Mouse (Mus musculus): ENCODE measurements around the gene Gm14226. TPM values are rescaled to one million over a fixed set of nuclear protein-coding genes. Genes with fewer than 3 reads are reported as not detected.

Gene Gm14226
- polyA plus RNA-seq (2012; rRNA removed; ENCODE audit: low replicate concordance): not detected in 2 replicates

DNA sequence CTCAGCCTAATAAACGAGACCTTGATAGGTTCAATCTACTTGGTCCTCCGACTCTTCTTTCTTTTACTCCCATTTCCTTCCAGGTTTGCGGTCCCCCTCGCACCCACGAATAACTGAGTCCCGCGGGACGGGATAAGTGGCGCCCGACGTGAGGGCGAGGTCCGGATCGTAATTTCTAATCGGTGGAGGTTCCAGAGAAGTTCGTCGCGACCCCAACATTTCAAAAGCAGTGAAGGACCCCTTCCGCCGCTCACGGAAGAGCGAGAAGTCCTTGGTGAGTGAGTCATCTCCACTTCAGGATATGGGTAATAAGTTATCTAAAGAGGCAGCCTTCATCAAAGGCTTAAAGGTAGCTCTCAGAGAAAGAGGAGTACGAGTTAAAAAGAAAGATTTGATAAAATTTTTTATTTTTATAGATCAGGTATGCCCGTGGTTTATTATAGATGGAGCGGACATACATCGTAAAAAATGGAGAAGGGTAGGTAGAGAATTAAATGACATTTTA is at the start of gene Gm14226:
Gm14226 (plus strand) TSS at position 16 of the 505 bp plus-strand sequence.

DNA sequence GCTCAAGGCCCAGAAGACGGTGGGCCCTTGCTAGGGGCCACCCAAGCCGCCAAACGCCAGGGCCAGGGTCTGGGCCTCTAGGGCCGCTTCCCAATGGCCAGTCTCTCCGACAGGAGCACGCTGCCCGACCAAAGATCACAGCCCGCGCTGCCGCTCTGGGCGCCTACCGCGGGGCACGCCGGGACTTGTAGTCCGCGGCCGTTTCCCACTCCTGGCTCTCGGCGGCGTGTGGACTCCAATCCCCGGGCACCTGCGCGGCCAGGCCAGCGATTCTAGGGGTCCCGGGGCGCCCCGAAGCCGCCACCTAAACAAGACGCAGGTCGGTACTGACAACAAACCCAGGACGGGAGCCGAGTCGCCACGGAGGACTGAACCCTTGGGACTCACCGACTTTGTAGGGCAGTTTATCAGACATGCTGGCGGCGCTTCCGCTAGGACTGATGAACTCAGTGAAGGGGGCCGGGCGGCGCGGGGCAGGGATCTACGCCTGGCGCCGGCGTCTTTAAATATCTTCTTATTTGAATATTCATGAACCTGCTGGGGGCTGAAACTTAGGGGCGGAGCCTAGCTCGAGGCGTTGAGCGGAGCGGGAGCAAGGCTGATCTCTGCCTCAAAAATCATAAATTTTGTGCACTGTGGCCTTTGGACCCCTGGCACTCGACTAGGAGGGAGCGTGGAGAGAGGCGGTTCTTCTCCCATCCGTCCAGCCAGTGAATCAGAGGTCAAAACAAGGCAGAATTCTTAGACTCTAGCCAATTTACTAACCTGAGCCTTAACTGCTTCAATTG is 56.1 kb downstream of the Gm14226 start, which contains the start of gene Ahcy:
Ahcy (minus strand) TSS at position 520 of the 788 bp plus-strand sequence.

Other genes starting within 250 kb of the Gm14226 start
- gene Gm14214, start 248.2 kb upstream of the Gm14226 start, polyA plus RNA-seq (2012; rRNA removed; ENCODE audit: low replicate concordance): not detected in 2 replicates
- 137 and 220 TPM in 2 replicates for gene Raly, start 227.2 kb upstream of the Gm14226 start, polyA plus RNA-seq (2012; rRNA removed; ENCODE audit: low replicate concordance)
- gene a, start 226.9 kb upstream of the Gm14226 start, polyA plus RNA-seq (2012; rRNA removed; ENCODE audit: low replicate concordance): 0.60 TPM in 1 of 2 replicates, not detected in the other
- 4.4 and 15.5 TPM in 2 replicates for gene Eif2s2, start 125.3 kb upstream of the Gm14226 start, polyA plus RNA-seq (2012; rRNA removed; ENCODE audit: low replicate concordance)
- 38.4 and 40.2 TPM in 2 replicates for gene Ahcy, start 56.2 kb downstream of the Gm14226 start, polyA plus RNA-seq (2012; rRNA removed; ENCODE audit: low replicate concordance)
- 4.6 and 8.3 TPM in 2 replicates for gene Itch, start 115.2 kb downstream of the Gm14226 start, polyA plus RNA-seq (2012; rRNA removed; ENCODE audit: low replicate concordance)
- gene Dynlrb1, start 218.3 kb downstream of the Gm14226 start, polyA plus RNA-seq (2012; rRNA removed; ENCODE audit: low replicate concordance): 178 and 324 TPM in 2 replicates

Data from mammary gland, adult 2 months (tissue).